ENCODE assay signal across 20 mouse cellular contexts in genomic region chr12:39339101-39339538, GRCm38 (mm10).
DNase-seq lines count a peak whose midpoint lies in the region; ATAC-seq and TF ChIP-seq lines count a peak whose summit lies in the region.
"Had no signal": no experiment of that assay in that cellular context is flagged by ENCODE, and none has a peak within 500 bp of the region (broad histone marks: within the 10 kb centered on the region; RNA-seq: fewer than 3 reads in every experiment).

No protein-coding gene starts in this region.

- H3K4me1 ChIP-seq in forebrain, embryonic 16.5 days (replicated peaks; ENCODE audit: control insufficient read depth, insufficient read depth, low read length) = peaks cover 5% of the 10 kb centered on the region
- no peaks in the 10 kb centered on the region for H3K4me1 ChIP-seq in forebrain, embryonic 10.5 days
- no peaks in the 10 kb centered on the region for H3K4me1 ChIP-seq in midbrain, postnatal 0 days (ENCODE audit: insufficient read depth, low read length)
- no peaks in the 10 kb centered on the region for H3K4me1 ChIP-seq in midbrain, embryonic 10.5 days
- no peaks in the 10 kb centered on the region for H3K4me1 ChIP-seq in stomach, embryonic 16.5 days (ENCODE audit: control insufficient read depth, insufficient read depth, low read length)
- no peaks in the 10 kb centered on the region for H3K4me1 ChIP-seq in midbrain, embryonic 15.5 days
- H3K4me1 ChIP-seq: embryonic facial prominence, embryonic 15.5 days had no signal

- WGBS in forebrain, embryonic 16.5 days = 54% methylated on average over 5 of the region's 5 CpGs
- 91% methylated on average over 5 of the region's 5 CpGs for WGBS in forebrain, embryonic 10.5 days
- 87% methylated on average over 5 of the region's 5 CpGs for WGBS in midbrain, postnatal 0 days
- 88% methylated on average over 5 of the region's 5 CpGs for WGBS in midbrain, embryonic 10.5 days
- 53% methylated on average over 5 of the region's 5 CpGs for WGBS in stomach, embryonic 16.5 days
- 82% methylated on average over 5 of the region's 5 CpGs for WGBS in midbrain, embryonic 15.5 days

- no peak overlapping the region for H3K9ac ChIP-seq in forebrain, embryonic 16.5 days (replicated peaks; ENCODE audit: low read depth, low read length)
- no peak overlapping the region for H3K9ac ChIP-seq in midbrain, postnatal 0 days (replicated peaks; ENCODE audit: low read length, poor library complexity, severe bottlenecking)
- no peak overlapping the region for H3K9ac ChIP-seq in stomach, embryonic 16.5 days (ENCODE audit: low read length)
- no peak overlapping the region for H3K9ac ChIP-seq in midbrain, embryonic 15.5 days
- H3K9ac ChIP-seq: embryonic facial prominence, embryonic 15.5 days; heart, embryonic 13.5 days had no signal

- no peak overlapping the region for H3K4me3 ChIP-seq in forebrain, embryonic 16.5 days (replicated peaks; ENCODE audit: low read length)
- H3K4me3 ChIP-seq in forebrain, embryonic 10.5 days = no peak overlapping the region
- no peak overlapping the region for H3K4me3 ChIP-seq in midbrain, postnatal 0 days (ENCODE audit: low read depth, low read length)
- no peak overlapping the region for H3K4me3 ChIP-seq in midbrain, embryonic 10.5 days
- H3K4me3 ChIP-seq in stomach, embryonic 16.5 days (replicated peaks; ENCODE audit: low read length) = no peak overlapping the region
- H3K4me3 ChIP-seq in midbrain, embryonic 15.5 days = no peak overlapping the region
- H3K4me3 ChIP-seq: embryonic facial prominence, embryonic 15.5 days; heart, embryonic 13.5 days had no signal

- no peak overlapping the region for H3K27ac ChIP-seq in forebrain, embryonic 16.5 days (ENCODE audit: low read length)
- no peak overlapping the region for H3K27ac ChIP-seq in forebrain, embryonic 10.5 days
- no peak overlapping the region for H3K27ac ChIP-seq in midbrain, postnatal 0 days (ENCODE audit: low read depth, low read length)
- no peak overlapping the region for H3K27ac ChIP-seq in midbrain, embryonic 10.5 days (replicated peaks)
- no peak overlapping the region for H3K27ac ChIP-seq in stomach, embryonic 16.5 days (ENCODE audit: low read length)
- H3K27ac ChIP-seq in midbrain, embryonic 15.5 days = no peak overlapping the region
- H3K27ac ChIP-seq: embryonic facial prominence, embryonic 15.5 days; heart, embryonic 13.5 days had no signal

- H3K9me3 ChIP-seq in forebrain, embryonic 16.5 days (ENCODE audit: control insufficient read depth, low read length) = no peaks in the 10 kb centered on the region
- H3K9me3 ChIP-seq in forebrain, embryonic 10.5 days = no peaks in the 10 kb centered on the region
- no peaks in the 10 kb centered on the region for H3K9me3 ChIP-seq in midbrain, postnatal 0 days (ENCODE audit: low read length)
- H3K9me3 ChIP-seq in midbrain, embryonic 10.5 days (replicated peaks) = no peaks in the 10 kb centered on the region
- no peaks in the 10 kb centered on the region for H3K9me3 ChIP-seq in stomach, embryonic 16.5 days (replicated peaks; ENCODE audit: control insufficient read depth, low read length)
- H3K9me3 ChIP-seq in midbrain, embryonic 15.5 days = no peaks in the 10 kb centered on the region
- H3K9me3 ChIP-seq: embryonic facial prominence, embryonic 15.5 days; heart, embryonic 13.5 days had no signal

- no peak for DNase-seq in forebrain, embryonic 10.5 days (ENCODE audit: extremely low spot score, low spot score)
- peak; percentile 41 for DNase-seq in midbrain, postnatal 0 days (ENCODE audit: low spot score)
- DNase-seq in midbrain, embryonic 10.5 days (ENCODE audit: low spot score) = no peak
- DNase-seq in cerebellum, adult 8-10 months = peak; percentile 69
- no peak for DNase-seq in MN1 (ENCODE audit: low spot score)
- DNase-seq: B cell, adult 2 months; heart, adult 11 months; kidney, postnatal 36 days; layer of hippocampus, adult 9-11 months; lung, adult 18-20 months; lung, postnatal 36 days; retina, postnatal 1 day; right cerebral cortex, postnatal 4 days; thymus, postnatal 4 days had no signal

- no peaks in the 10 kb centered on the region for H3K27me3 ChIP-seq in forebrain, embryonic 16.5 days (replicated peaks; ENCODE audit: control insufficient read depth, insufficient read depth, low read length)
- no peaks in the 10 kb centered on the region for H3K27me3 ChIP-seq in forebrain, embryonic 10.5 days (ENCODE audit: poor library complexity, severe bottlenecking)
- H3K27me3 ChIP-seq in midbrain, postnatal 0 days (ENCODE audit: insufficient read depth, low read length) = no peaks in the 10 kb centered on the region
- no peaks in the 10 kb centered on the region for H3K27me3 ChIP-seq in midbrain, embryonic 10.5 days (ENCODE audit: low read depth, poor library complexity, severe bottlenecking)
- H3K27me3 ChIP-seq in stomach, embryonic 16.5 days (ENCODE audit: control insufficient read depth, insufficient read depth, low read length) = no peaks in the 10 kb centered on the region
- no peaks in the 10 kb centered on the region for H3K27me3 ChIP-seq in midbrain, embryonic 15.5 days (replicated peaks)
- H3K27me3 ChIP-seq: embryonic facial prominence, embryonic 15.5 days; heart, embryonic 13.5 days had no signal

- no peaks in the 10 kb centered on the region for H3K36me3 ChIP-seq in forebrain, embryonic 16.5 days (ENCODE audit: control insufficient read depth, insufficient read depth)
- no peaks in the 10 kb centered on the region for H3K36me3 ChIP-seq in forebrain, embryonic 10.5 days (replicated peaks)
- no peaks in the 10 kb centered on the region for H3K36me3 ChIP-seq in midbrain, postnatal 0 days (ENCODE audit: insufficient read depth, low read length)
- no peaks in the 10 kb centered on the region for H3K36me3 ChIP-seq in midbrain, embryonic 10.5 days
- no peaks in the 10 kb centered on the region for H3K36me3 ChIP-seq in stomach, embryonic 16.5 days (ENCODE audit: control insufficient read depth, insufficient read depth, low read length)
- H3K36me3 ChIP-seq in midbrain, embryonic 15.5 days (replicated peaks) = no peaks in the 10 kb centered on the region
- H3K36me3 ChIP-seq: embryonic facial prominence, embryonic 15.5 days; heart, embryonic 13.5 days had no signal

- ATAC-seq in forebrain, embryonic 16.5 days = peak; percentile 79
- peak; percentile 31; the same call in 1 of the 2 replicates for ATAC-seq in midbrain, postnatal 0 days (ENCODE audit: low FRiP score)
- 0 out of 2 replicates have a peak, but pooled peaks have one; percentile 17 for ATAC-seq in stomach, embryonic 16.5 days (ENCODE audit: insufficient read depth, low FRiP score)
- no peak for ATAC-seq in midbrain, embryonic 15.5 days (replicated peaks)

- no peak for TF ChIP-seq CTCF in midbrain, postnatal 0 days (IDR thresholded peaks at IDR 0.05)

- no peak overlapping the region for H3K4me2 ChIP-seq in forebrain, embryonic 16.5 days (ENCODE audit: low read length)
- H3K4me2 ChIP-seq in midbrain, postnatal 0 days (ENCODE audit: low read depth, low read length, poor library complexity, severe bottlenecking) = no peak overlapping the region
- no peak overlapping the region for H3K4me2 ChIP-seq in stomach, embryonic 16.5 days (ENCODE audit: low read depth, low read length)
- H3K4me2 ChIP-seq in midbrain, embryonic 15.5 days = no peak overlapping the region
- H3K4me2 ChIP-seq: embryonic facial prominence, embryonic 15.5 days; heart, embryonic 13.5 days; liver, embryonic 11.5 days had no signal

Comparison
In these comparisons a context has a peak if more than half of its experiments do, and no peak if none do; other contexts are left out.
1. DNase-seq: peak in midbrain, postnatal 0 days (single experiment) and cerebellum, adult 8-10 months (single experiment); none in forebrain, embryonic 10.5 days (single experiment), midbrain, embryonic 10.5 days (single experiment) and MN1 (single experiment).